Mouse (Mus musculus): Measurements from ENCODE around the gene Brd3os. TPM values are rescaled to one million over a fixed set of nuclear protein-coding genes. Genes with fewer than 3 reads are reported as not detected.

Gene Brd3os
- polyA plus RNA-seq, 1 experiment, result 5.5 TPM

DNA sequence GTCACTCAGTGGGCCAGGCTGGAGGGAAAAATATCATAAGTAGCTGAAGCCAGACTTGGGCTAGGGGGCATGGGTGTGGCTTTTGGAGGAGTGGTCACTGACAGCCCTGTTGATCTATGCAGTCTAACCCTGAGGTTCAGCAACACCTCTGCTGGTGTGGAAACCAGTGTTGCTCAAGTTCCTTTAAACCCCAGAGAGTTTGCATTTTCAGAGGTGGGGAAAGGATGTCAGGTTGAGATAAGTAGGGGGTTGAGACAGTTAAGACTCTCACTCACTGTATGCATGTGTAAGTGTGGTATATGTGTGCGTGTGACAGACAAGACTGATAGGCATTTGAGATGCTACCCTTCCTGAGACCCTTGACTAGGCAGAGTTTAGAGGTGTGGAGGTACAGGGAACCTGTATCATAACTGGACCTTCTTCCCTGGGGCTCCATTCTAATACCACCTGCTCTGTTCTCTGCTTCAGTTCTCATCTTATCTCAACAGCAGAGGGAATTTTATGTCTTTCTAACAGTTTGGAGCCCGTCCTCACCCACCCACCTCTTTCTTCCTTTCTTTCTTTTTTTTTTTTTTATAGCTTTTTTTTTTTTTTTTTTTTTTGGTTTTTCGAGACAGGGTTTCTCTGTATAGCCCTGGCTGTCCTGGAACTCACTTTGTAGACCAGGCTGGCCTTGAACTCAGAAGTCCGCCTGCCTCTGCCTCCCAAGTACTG, 45.4 kb downstream of the Brd3os start:
- H3K79me3 ChIP-seq (ENCODE audit: low read depth), result no peaks in the 10 kb centered on the region
- no peaks in the 10 kb centered on the region for H3K36me3 ChIP-seq (ENCODE audit: control insufficient read depth, insufficient read depth)
- no peaks in the 10 kb centered on the region for H3K27me3 ChIP-seq (ENCODE audit: control insufficient read depth, insufficient read depth, insufficient read length)
- no peak overlapping the region for H3K4me3 ChIP-seq (ENCODE audit: insufficient read depth, poor library complexity, severe bottlenecking)
- H3ac ChIP-seq (ENCODE audit: control insufficient read depth, insufficient read length, low read depth), result no peak overlapping the region
- no peak for TF ChIP-seq CEBPB (IDR thresholded peaks at IDR 0.05; ENCODE audit: low read depth)
- TF ChIP-seq MYOD1 (IDR thresholded peaks at IDR 0.05; ENCODE audit: control insufficient read depth, insufficient read length, low read depth), result no peak
- TF ChIP-seq CTCF (IDR thresholded peaks at IDR 0.05; ENCODE audit: control insufficient read depth, insufficient read depth, insufficient read length), result no peak
- no peak for TF ChIP-seq USF1 (IDR thresholded peaks at IDR 0.05; ENCODE audit: low read depth)
- no peak for TF ChIP-seq MAX (IDR thresholded peaks at IDR 0.05)
- TF ChIP-seq MYOG (IDR thresholded peaks at IDR 0.05; ENCODE audit: control insufficient read depth, extremely low read depth, insufficient read length), result no peak
- TF ChIP-seq FOSL1 (IDR thresholded peaks at IDR 0.05; ENCODE audit: insufficient read depth, low read length, poor library complexity, severe bottlenecking), result no peak
- no peaks in the 10 kb centered on the region for H3K79me2 ChIP-seq (ENCODE audit: control insufficient read depth, insufficient read depth)

DNA sequence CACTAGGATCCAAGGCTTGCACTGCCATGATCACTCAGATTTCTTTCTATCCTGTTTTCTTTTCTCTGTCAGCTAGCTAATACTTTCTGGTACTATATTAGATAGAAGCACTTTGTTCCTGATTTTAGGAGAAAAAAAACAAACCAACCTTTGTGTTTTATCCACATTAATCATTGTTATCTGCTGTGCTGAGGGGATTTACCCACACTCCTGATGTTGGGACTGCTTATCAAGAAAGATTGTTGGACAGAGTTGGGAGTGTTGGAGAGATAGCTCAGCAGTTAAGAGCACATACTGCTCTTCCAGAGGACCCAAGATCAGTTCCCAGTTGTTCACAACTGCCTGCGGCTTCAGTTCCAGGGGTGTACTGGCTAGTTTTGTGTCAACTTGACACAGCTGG, 46.2 kb downstream of the Brd3os start:
- no peak for TF ChIP-seq MAX (IDR thresholded peaks at IDR 0.05)
- TF ChIP-seq FOSL1 (IDR thresholded peaks at IDR 0.05; ENCODE audit: insufficient read depth, low read length, poor library complexity, severe bottlenecking), result no peak
- no peak for TF ChIP-seq MYOG (IDR thresholded peaks at IDR 0.05; ENCODE audit: control insufficient read depth, extremely low read depth, insufficient read length)
- TF ChIP-seq USF1 (IDR thresholded peaks at IDR 0.05; ENCODE audit: low read depth), result no peak
- no peak for TF ChIP-seq CTCF (IDR thresholded peaks at IDR 0.05; ENCODE audit: control insufficient read depth, insufficient read depth, insufficient read length)
- TF ChIP-seq CEBPB (IDR thresholded peaks at IDR 0.05; ENCODE audit: low read depth), result no peak
- TF ChIP-seq MYOD1 (IDR thresholded peaks at IDR 0.05; ENCODE audit: control insufficient read depth, insufficient read length, low read depth), result no peak
- Histone ChIP-seq H3K4me3 (ENCODE audit: insufficient read depth, poor library complexity, severe bottlenecking) (no peak overlapping the region), H3K27me3 (ENCODE audit: control insufficient read depth, insufficient read depth, insufficient read length) (no peaks in the 10 kb centered on the region), H3K36me3 (ENCODE audit: control insufficient read depth, insufficient read depth) (no peaks in the 10 kb centered on the region), H3ac (ENCODE audit: control insufficient read depth, insufficient read length, low read depth) (no peak overlapping the region), H3K79me3 (ENCODE audit: low read depth) (no peaks in the 10 kb centered on the region), H3K79me2 (ENCODE audit: control insufficient read depth, insufficient read depth) (no peaks in the 10 kb centered on the region)

DNA sequence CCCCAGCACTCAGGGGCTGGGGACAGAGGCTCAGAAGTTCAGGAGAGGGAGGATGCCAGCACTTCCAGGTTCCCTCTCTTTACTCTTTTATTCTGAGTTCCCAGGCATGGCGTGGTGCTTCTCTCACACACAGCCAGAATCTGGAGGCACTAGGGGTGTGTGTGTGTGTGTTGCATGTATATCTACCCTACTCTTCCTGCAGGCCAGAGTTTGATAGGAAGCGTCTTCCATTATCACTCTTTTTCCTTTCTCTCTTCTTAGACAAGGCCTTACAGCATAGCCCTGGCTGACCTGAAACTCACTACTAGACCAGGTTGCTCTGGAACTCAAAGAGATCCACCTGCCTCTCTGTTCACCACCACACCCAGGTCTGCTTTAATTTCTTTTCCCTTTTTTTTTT, 48.8 kb downstream of the Brd3os start:
- Histone ChIP-seq H3K79me2 (ENCODE audit: control insufficient read depth, insufficient read depth) (no peaks in the 10 kb centered on the region), H3K4me3 (ENCODE audit: insufficient read depth, poor library complexity, severe bottlenecking) (no peak overlapping the region), H3K36me3 (ENCODE audit: control insufficient read depth, insufficient read depth) (no peaks in the 10 kb centered on the region), H3K79me3 (ENCODE audit: low read depth) (no peaks in the 10 kb centered on the region), H3K27me3 (ENCODE audit: control insufficient read depth, insufficient read depth, insufficient read length) (no peaks in the 10 kb centered on the region), H3ac (ENCODE audit: control insufficient read depth, insufficient read length, low read depth) (no peak overlapping the region)
- no peak for TF ChIP-seq MYOD1 (IDR thresholded peaks at IDR 0.05; ENCODE audit: control insufficient read depth, insufficient read length, low read depth)
- TF ChIP-seq FOSL1 (IDR thresholded peaks at IDR 0.05; ENCODE audit: insufficient read depth, low read length, poor library complexity, severe bottlenecking), result no peak
- TF ChIP-seq CEBPB (IDR thresholded peaks at IDR 0.05; ENCODE audit: low read depth), result no peak
- TF ChIP-seq CTCF (IDR thresholded peaks at IDR 0.05; ENCODE audit: control insufficient read depth, insufficient read depth, insufficient read length), result no peak
- no peak for TF ChIP-seq USF1 (IDR thresholded peaks at IDR 0.05; ENCODE audit: low read depth)
- TF ChIP-seq MYOG (IDR thresholded peaks at IDR 0.05; ENCODE audit: control insufficient read depth, extremely low read depth, insufficient read length), result no peak
- TF ChIP-seq MAX (IDR thresholded peaks at IDR 0.05), result no peak

Small RNAs within 50 kb of the gene (microRNA-seq; reads per million reads assigned to microRNA genes)
- not detected for gene Gm24049 (ENCODE audit: borderline microRNAs expressed)
- not detected for gene Mir7578 (ENCODE audit: borderline microRNAs expressed)

Other genes starting within 250 kb of the Brd3os start
- gene Sardh, start 194.0 kb upstream of the Brd3os start, polyA plus RNA-seq (2012; fragmentation: generic; extraction: Trizol), result 8.7 TPM
- gene Vav2, start 15.3 kb upstream of the Brd3os start, polyA plus RNA-seq (2012; fragmentation: generic; extraction: Trizol), result 13.0 TPM
- 21.6 TPM for gene Brd3, start 65.3 kb downstream of the Brd3os start, polyA plus RNA-seq (2012; fragmentation: generic; extraction: Trizol)
- 46.9 TPM for gene Wdr5, start 72.8 kb downstream of the Brd3os start, polyA plus RNA-seq (2012; fragmentation: generic; extraction: Trizol)
- gene Rxra, start 234.1 kb downstream of the Brd3os start, polyA plus RNA-seq (2012; fragmentation: generic; extraction: Trizol), result 14.1 TPM

Data from C2C12 (cell line).